Mouse (Mus musculus): ENCODE data around the gene Sema4c. TPM values are rescaled to one million over a fixed set of nuclear protein-coding genes. Genes with fewer than 3 reads are reported as not detected.
A peak's percentile ranks its signal among the peaks of the same experiment; 100 is the strongest.

The Sema4c gene
- polyA plus RNA-seq, 1 experiment from 2014 or later, result 18.1 TPM

DNA sequence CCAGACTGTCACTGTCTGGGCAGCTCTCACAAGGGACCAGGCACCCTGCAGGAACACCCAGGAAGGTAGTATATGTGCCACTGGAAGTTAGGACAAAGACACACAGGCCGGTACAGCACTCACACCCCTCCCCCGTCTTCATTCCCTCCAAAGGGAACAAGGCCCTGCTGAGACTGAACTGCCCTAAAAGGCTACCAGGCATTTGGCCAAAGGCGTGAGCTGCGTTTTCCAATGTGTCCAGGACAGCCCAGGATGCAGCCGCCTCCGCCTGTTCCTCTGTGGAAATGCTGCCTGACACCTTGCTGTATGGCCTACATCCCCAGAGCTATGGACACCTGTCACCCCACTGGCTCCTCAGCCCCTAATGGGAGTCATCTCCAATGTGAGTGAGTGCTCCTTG is 31.3 kb upstream of the Sema4c start:
- Histone ChIP-seq H3K27me3 (no peaks in the 10 kb centered on the region), H3K9ac (no peak overlapping the region), H3K4me1 (peaks cover 39% of the 10 kb centered on the region), H3K27ac (peak overlapping the region; percentile 87), H3K9me3 (no peaks in the 10 kb centered on the region), H3K4me2 (no peak overlapping the region), H3K4me3 (no peak overlapping the region), H3K36me3 (no peaks in the 10 kb centered on the region)
- WGBS, result 44% methylated on average over 6 of the region's 6 CpGs
- ATAC-seq (ENCODE audit: insufficient number of reproducible peaks, low FRiP score, low TSS enrichment, low read depth), result no peak

GRCm38 (mm10) chr1:36588476-36589450 is 30.6 kb upstream of the Sema4c start:
- Histone ChIP-seq H3K9ac (no peak overlapping the region), H3K4me2 (peak overlapping the region; percentile 17; the same call in 1 of the 2 replicates), H3K9me3 (no peaks in the 10 kb centered on the region), H3K27me3 (no peaks in the 10 kb centered on the region), H3K36me3 (no peaks in the 10 kb centered on the region), H3K4me3 (no peak overlapping the region), H3K4me1 (peaks cover 46% of the 10 kb centered on the region), H3K27ac (peak overlapping the region; percentile 87)
- WGBS, result 37% methylated on average over 13 of the region's 13 CpGs
- ATAC-seq (ENCODE audit: insufficient number of reproducible peaks, low FRiP score, low TSS enrichment, low read depth), result peak; percentile 87

DNA sequence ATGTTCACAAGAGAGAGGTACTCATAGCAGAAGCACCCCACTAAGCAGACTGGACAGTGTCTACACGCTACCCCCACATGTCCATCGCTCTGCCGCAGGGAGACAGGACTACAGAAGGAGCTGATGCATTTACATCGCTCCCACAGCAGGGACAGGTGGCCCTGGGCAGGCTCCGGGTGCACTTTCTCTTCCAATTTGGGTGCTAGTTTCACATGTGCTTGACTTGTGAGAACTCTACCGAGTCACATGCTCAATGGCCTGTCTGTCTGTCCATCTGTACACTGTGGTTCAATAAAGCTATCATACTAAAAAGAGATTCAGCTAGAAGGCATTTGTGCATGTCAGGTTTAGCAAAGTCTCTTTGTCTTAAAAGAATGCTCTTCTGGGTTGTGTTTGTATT is 29.7 kb upstream of the Sema4c start:
- WGBS, result 89% methylated on average over 6 of the region's 6 CpGs
- Histone ChIP-seq H3K27me3 (no peaks in the 10 kb centered on the region), H3K4me2 (no peak overlapping the region), H3K27ac (peak overlapping the region; percentile 87), H3K36me3 (no peaks in the 10 kb centered on the region), H3K4me3 (no peak overlapping the region), H3K4me1 (peaks cover 53% of the 10 kb centered on the region), H3K9me3 (no peaks in the 10 kb centered on the region), H3K9ac (no peak overlapping the region)
- ATAC-seq (ENCODE audit: insufficient number of reproducible peaks, low FRiP score, low TSS enrichment, low read depth), result no peak

- Histone ChIP-seq H3K27me3 (no peaks in the 10 kb centered on the region), H3K4me2 (no peak overlapping the region), H3K27ac (no peak overlapping the region), H3K9me3 (no peaks in the 10 kb centered on the region), H3K9ac (no peak overlapping the region), H3K36me3 (no peaks in the 10 kb centered on the region), H3K4me3 (no peak overlapping the region), H3K4me1 (peaks cover 55% of the 10 kb centered on the region)
- ATAC-seq (ENCODE audit: insufficient number of reproducible peaks, low FRiP score, low TSS enrichment, low read depth), result no peak
- 28% methylated on average over 4 of the region's 4 CpGs for WGBS
These were observed 28.1 kb upstream of the Sema4c start for GRCm38 (mm10) chr1:36586288-36586687.

GRCm38 (mm10) chr1:36583408-36584116 is 25.4 kb upstream of the Sema4c start:
- no peak overlapping the region for H3K4me3 ChIP-seq
- H3K9ac ChIP-seq, result no peak overlapping the region
- ATAC-seq (ENCODE audit: insufficient number of reproducible peaks, low FRiP score, low TSS enrichment, low read depth), result no peak
- 68% methylated on average over 8 of the region's 8 CpGs for WGBS
- H3K27me3 ChIP-seq, result no peaks in the 10 kb centered on the region
- peak overlapping the region; percentile 17; the same call in 1 of the 2 replicates for H3K27ac ChIP-seq
- H3K9me3 ChIP-seq, result no peaks in the 10 kb centered on the region
- H3K36me3 ChIP-seq, result no peaks in the 10 kb centered on the region
- H3K4me1 ChIP-seq, result peaks cover 56% of the 10 kb centered on the region
- H3K4me2 ChIP-seq, result no peak overlapping the region

DNA sequence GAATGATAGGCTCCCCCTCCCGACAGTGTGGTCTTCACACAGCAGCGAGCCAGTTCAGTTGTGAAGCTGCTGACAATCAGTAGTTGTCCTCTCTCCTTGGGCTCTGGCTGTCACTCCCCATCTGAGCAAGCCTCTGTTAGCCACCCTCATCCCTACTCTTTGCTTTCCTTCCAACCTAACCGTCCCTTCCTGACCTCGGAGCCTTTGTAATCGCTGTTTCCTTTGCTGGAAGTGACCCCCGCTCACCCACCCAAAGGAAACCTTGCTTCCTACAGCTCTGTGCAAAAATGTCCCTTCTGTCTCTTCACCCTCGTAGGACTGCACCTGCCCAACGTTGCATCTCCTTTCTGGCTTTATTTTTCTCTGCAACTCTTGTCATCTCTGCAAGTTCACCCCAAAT is 24.1 kb upstream of the Sema4c start:
- peak overlapping the region; percentile 14; the same call in 1 of the 2 replicates for H3K27ac ChIP-seq
- H3K9me3 ChIP-seq, result no peaks in the 10 kb centered on the region
- no peak overlapping the region for H3K9ac ChIP-seq
- WGBS, result 85% methylated on average over 8 of the region's 8 CpGs
- no peaks in the 10 kb centered on the region for H3K27me3 ChIP-seq
- H3K4me3 ChIP-seq, result no peak overlapping the region
- H3K36me3 ChIP-seq, result no peaks in the 10 kb centered on the region
- no peak for ATAC-seq (ENCODE audit: insufficient number of reproducible peaks, low FRiP score, low TSS enrichment, low read depth)
- H3K4me2 ChIP-seq, result no peak overlapping the region
- H3K4me1 ChIP-seq, result peaks cover 47% of the 10 kb centered on the region

DNA sequence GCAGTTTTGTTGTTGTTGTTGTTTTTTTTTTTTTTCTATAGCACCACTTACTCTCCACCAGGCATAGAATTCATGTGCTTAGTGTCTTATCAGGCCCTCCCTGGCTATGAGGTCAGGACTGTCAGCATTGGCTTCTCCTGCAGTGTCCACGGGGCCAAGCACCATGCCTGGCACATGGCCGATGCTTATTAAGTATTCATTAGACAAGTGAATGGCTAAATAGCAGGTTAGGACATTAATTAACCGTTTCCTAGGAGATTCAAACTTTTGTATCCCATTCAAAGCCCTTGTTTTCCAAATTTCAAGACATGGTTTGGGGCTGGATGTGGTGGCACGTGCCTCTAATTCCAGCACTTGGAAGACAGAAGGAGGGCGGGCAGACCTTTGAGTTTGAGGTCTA is 23.1 kb upstream of the Sema4c start:
- peak overlapping the region; percentile 89 for H3K27ac ChIP-seq
- no peak overlapping the region for H3K4me3 ChIP-seq
- no peak for ATAC-seq (ENCODE audit: insufficient number of reproducible peaks, low FRiP score, low TSS enrichment, low read depth)
- peaks cover 53% of the 10 kb centered on the region for H3K4me1 ChIP-seq
- no peak overlapping the region for H3K9ac ChIP-seq
- no peaks in the 10 kb centered on the region for H3K9me3 ChIP-seq
- no peaks in the 10 kb centered on the region for H3K27me3 ChIP-seq
- WGBS, result 82% methylated on average over 5 of the region's 5 CpGs
- no peak overlapping the region for H3K4me2 ChIP-seq
- no peaks in the 10 kb centered on the region for H3K36me3 ChIP-seq

- Histone ChIP-seq H3K9ac (no peak overlapping the region), H3K4me2 (peak overlapping the region; percentile 44), H3K4me3 (peak overlapping the region; percentile 21), H3K36me3 (no peaks in the 10 kb centered on the region), H3K27ac (peak overlapping the region; percentile 89), H3K27me3 (no peaks in the 10 kb centered on the region), H3K4me1 (peaks cover 54% of the 10 kb centered on the region), H3K9me3 (no peaks in the 10 kb centered on the region)
- WGBS, result under 1% methylated on average over 17 of the region's 17 CpGs
- peak; percentile 89 for ATAC-seq (ENCODE audit: insufficient number of reproducible peaks, low FRiP score, low TSS enrichment, low read depth)
These were observed 22.4 kb upstream of the Sema4c start for GRCm38 (mm10) chr1:36580384-36581207.

GRCm38 (mm10) chr1:36579974-36580383 is 21.8 kb upstream of the Sema4c start:
- no peaks in the 10 kb centered on the region for H3K27me3 ChIP-seq
- H3K4me1 ChIP-seq, result peaks cover 58% of the 10 kb centered on the region
- H3K9ac ChIP-seq, result no peak overlapping the region
- peak overlapping the region; percentile 21; the same call in 1 of the 2 replicates for H3K4me3 ChIP-seq
- ATAC-seq (ENCODE audit: insufficient number of reproducible peaks, low FRiP score, low TSS enrichment, low read depth), result peak; percentile 56
- no peaks in the 10 kb centered on the region for H3K36me3 ChIP-seq
- H3K27ac ChIP-seq, result peak overlapping the region; percentile 89
- H3K4me2 ChIP-seq, result peak overlapping the region; percentile 44
- WGBS, result 8% methylated on average over 6 of the region's 6 CpGs
- no peaks in the 10 kb centered on the region for H3K9me3 ChIP-seq

- Histone ChIP-seq H3K4me1 (peaks cover 65% of the 10 kb centered on the region), H3K27me3 (no peaks in the 10 kb centered on the region), H3K9ac (no peak overlapping the region), H3K36me3 (no peaks in the 10 kb centered on the region), H3K27ac (no peak overlapping the region), H3K4me2 (no peak overlapping the region), H3K9me3 (no peaks in the 10 kb centered on the region), H3K4me3 (no peak overlapping the region)
- WGBS, result 38% methylated on average over 6 of the region's 6 CpGs
- ATAC-seq (ENCODE audit: insufficient number of reproducible peaks, low FRiP score, low TSS enrichment, low read depth), result no peak
These were observed 19.0 kb upstream of the Sema4c start for GRCm38 (mm10) chr1:36576991-36577675.

DNA sequence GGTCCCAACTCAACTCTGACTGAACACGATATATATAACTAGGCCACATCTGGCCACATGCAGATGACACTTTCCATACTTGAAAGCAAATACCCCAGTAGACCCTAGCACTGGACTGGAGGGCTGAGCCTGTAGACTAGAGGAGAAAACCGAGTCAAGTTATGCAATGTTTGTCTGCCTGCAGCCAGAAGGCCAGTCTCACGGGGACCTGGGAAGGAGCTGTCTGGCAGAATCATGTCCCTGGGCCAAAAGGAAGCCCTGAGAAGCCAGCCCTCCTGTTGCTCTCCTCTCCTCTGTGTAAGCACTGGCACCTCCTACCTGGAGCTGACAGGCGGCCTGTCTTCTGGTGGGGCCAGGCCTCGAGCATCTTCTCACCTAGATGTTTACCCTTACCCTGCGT is 17.2 kb upstream of the Sema4c start:
- Histone ChIP-seq H3K27me3 (no peaks in the 10 kb centered on the region), H3K9me3 (no peaks in the 10 kb centered on the region), H3K4me3 (no peak overlapping the region), H3K27ac (no peak overlapping the region), H3K4me1 (peaks cover 58% of the 10 kb centered on the region), H3K36me3 (no peaks in the 10 kb centered on the region), H3K4me2 (no peak overlapping the region), H3K9ac (no peak overlapping the region)
- WGBS, result 50% methylated on average over 6 of the region's 6 CpGs
- ATAC-seq (ENCODE audit: insufficient number of reproducible peaks, low FRiP score, low TSS enrichment, low read depth), result no peak
